Mouse (Mus musculus) limb, embryonic 14.5 days (tissue): ENCODE data around the gene Srms. TPM values are rescaled to one million over a fixed set of nuclear protein-coding genes. Genes with fewer than 3 reads are reported as not detected.

Source experiments
- ATAC-seq: fragments of 200-750 bp; cut with Nextera tagmentation; 2 replicates; pipeline ENCODE4 v1.8.0; 2017; ENCODE audit warnings: low read depth, moderate number of reproducible peaks, moderate TSS enrichment; ENCODE audit not compliant: low FRiP score
- DNase-seq: peaks from one replicate; pipeline ENCODE4 v3.0.0-alpha.2; 2015; ENCODE audit warnings: low spot score
- H3K27ac ChIP-seq: fragments of 300-500 bp; sonication (generic); replicated peaks from 2 replicates; pipeline ENCODE4 v1.5.1; 2014; ENCODE audit warnings: low read depth, mild to moderate bottlenecking, low read length, moderate library complexity, mixed read lengths
- H3K27me3 ChIP-seq: fragments of 300-500 bp; sonication (generic); 2 replicates; pipeline ENCODE4 v1.6.1; 2014; ENCODE audit warnings: low read length, mixed read lengths; ENCODE audit not compliant: control insufficient read depth, insufficient read depth
- H3K36me3 ChIP-seq: fragments of 300-500 bp; sonication (generic); 2 replicates; pipeline ENCODE4 v1.6.1; 2014; ENCODE audit warnings: mild to moderate bottlenecking, low read length, moderate library complexity, mixed read lengths; ENCODE audit not compliant: control insufficient read depth, insufficient read depth
- H3K4me1 ChIP-seq: fragments of 300-500 bp; sonication (generic); 2 replicates; pipeline ENCODE4 v1.6.1; 2014; ENCODE audit warnings: antibody characterized with exemption, low read length, mixed read lengths; ENCODE audit not compliant: control insufficient read depth, insufficient read depth
- H3K4me2 ChIP-seq: fragments of 300-500 bp; sonication (generic); replicated peaks from 2 replicates; pipeline ENCODE4 v1.6.1; 2014; ENCODE audit warnings: low read depth, mild to moderate bottlenecking, low read length, moderate library complexity; ENCODE audit not compliant: severe bottlenecking
- H3K4me3 ChIP-seq: fragments of 300-500 bp; sonication (generic); replicated peaks from 2 replicates; pipeline ENCODE4 v1.5.1; 2014; ENCODE audit warnings: low read length
- H3K9ac ChIP-seq: fragments of 300-500 bp; sonication (generic); 2 replicates; pipeline ENCODE4 v1.6.1; 2014; ENCODE audit warnings: mild to moderate bottlenecking, low read depth, low read length, moderate library complexity; ENCODE audit not compliant: severe bottlenecking
- H3K9me3 ChIP-seq: fragments of 300-500 bp; sonication (generic); 2 replicates; pipeline ENCODE4 v1.6.1; 2016; ENCODE audit warnings: low read length; ENCODE audit not compliant: control insufficient read depth
- POLR2A ChIP-seq: fragments of 200-500 bp; IDR thresholded peaks from 2 replicates; pipeline ENCODE4 v1.8.0; 2012; ENCODE audit warnings: inconsistent platforms, mild to moderate bottlenecking, moderate library complexity, borderline replicate concordance; ENCODE audit not compliant: insufficient read depth, insufficient read length; ENCODE audit errors: extremely low read depth
- WGBS: fragments of 180-500 bp; shearing (Covaris S2); extraction: QIAGEN DNeasy Blood & Tissue Kit; methylation state at CpG from one replicate; pipeline ENCODE4 v1.1.7; 2014; 5-methylcytosine and 5-hydroxymethylcytosine counted together
- polyA plus RNA-seq, 2 experiments: library from polyadenylated mRNA; depleted of rRNA in 1 of 2; stranded (reverse) in 1 of 2; unstranded in 1 of 2; fragments of >200 nt; fragmentation: Nextera tagmentation in 1 of 2; extraction: Ambion mirVana in 1 of 2; gene quantifications; 2 replicates each; pipeline versions ENCODE4 v1.2.1 to v1.2.3; 2012 to 2014

Srms gene
- polyA plus RNA-seq, 2 experiments = 0.13 TPM; not detected in 1

DNA sequence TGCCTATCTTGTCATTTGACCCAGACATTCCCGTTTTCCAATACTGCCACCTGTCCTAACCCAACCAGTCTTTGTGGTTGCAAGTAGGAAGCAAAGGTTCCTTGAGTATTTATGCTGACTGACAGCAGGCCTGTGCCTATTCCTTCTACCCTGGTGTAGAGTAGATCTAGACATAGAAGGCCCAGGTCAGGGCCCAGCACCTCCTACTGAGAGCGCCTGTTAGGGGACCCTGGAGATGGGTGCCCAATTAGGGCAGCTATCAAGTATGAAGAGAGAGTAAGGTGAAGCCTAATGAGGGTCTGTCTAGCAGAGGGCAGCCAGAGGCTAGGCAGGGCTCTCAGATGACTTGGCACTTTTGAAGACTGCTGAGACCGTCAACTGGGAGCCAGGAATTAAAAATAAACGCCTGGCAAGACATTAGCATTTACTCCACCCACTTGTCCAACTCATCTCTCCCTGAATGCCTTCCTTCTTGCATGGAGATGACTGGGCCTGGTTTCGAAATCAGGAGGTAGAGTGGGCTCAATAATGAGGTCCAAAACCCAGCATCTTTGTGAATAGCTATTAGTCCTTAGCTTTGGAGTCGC lies 55.2 kb downstream of the Srms start:
- Histone ChIP-seq H3K4me3 (no peak overlapping the region), H3K9me3 (no peaks in the 10 kb centered on the region), H3K27me3 (peaks cover 38% of the 10 kb centered on the region)

DNA sequence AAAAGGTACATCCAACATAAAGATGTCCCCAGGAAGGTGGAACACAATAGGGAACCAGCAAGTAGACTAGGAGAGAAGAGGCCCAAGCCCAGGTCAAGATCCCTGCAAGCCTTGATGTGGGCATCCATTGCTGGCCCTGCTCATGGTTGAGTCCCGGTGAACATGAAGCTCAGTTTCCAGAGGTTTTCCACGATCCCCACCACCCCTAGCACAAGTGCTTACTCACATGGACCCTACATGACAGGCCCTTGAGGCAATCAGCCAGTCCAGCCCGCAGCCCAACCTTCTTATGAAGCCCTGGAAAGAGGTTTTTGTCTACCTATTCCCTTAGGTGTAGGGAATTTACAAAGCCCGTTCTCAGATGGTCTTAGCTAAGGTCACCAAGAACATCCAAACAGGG lies 55.8 kb downstream of the Srms start:
- H3K9me3 ChIP-seq = no peaks in the 10 kb centered on the region
- DNase-seq = no peak
- no peaks in the 10 kb centered on the region for H3K4me1 ChIP-seq
- H3K9ac ChIP-seq = no peak overlapping the region
- no peak overlapping the region for H3K27ac ChIP-seq
- ATAC-seq = no peak
- H3K36me3 ChIP-seq = no peaks in the 10 kb centered on the region
- TF ChIP-seq POLR2A = no peak
- 83% methylated on average over 4 of the region's 4 CpGs for WGBS
- no peak overlapping the region for H3K4me2 ChIP-seq
- peaks cover 38% of the 10 kb centered on the region for H3K27me3 ChIP-seq
- no peak overlapping the region for H3K4me3 ChIP-seq

More for the DNA sequence above, 55.2 kb downstream of the Srms start:
- no peak overlapping the region for H3K27ac ChIP-seq
- H3K4me1 ChIP-seq = no peaks in the 10 kb centered on the region
- no peak for TF ChIP-seq POLR2A
- DNase-seq = no peak
- no peak for ATAC-seq
- H3K4me2 ChIP-seq = no peak overlapping the region
- H3K36me3 ChIP-seq = no peaks in the 10 kb centered on the region
- no peak overlapping the region for H3K9ac ChIP-seq
- WGBS = 75% methylated on average over 6 of the region's 6 CpGs

DNA sequence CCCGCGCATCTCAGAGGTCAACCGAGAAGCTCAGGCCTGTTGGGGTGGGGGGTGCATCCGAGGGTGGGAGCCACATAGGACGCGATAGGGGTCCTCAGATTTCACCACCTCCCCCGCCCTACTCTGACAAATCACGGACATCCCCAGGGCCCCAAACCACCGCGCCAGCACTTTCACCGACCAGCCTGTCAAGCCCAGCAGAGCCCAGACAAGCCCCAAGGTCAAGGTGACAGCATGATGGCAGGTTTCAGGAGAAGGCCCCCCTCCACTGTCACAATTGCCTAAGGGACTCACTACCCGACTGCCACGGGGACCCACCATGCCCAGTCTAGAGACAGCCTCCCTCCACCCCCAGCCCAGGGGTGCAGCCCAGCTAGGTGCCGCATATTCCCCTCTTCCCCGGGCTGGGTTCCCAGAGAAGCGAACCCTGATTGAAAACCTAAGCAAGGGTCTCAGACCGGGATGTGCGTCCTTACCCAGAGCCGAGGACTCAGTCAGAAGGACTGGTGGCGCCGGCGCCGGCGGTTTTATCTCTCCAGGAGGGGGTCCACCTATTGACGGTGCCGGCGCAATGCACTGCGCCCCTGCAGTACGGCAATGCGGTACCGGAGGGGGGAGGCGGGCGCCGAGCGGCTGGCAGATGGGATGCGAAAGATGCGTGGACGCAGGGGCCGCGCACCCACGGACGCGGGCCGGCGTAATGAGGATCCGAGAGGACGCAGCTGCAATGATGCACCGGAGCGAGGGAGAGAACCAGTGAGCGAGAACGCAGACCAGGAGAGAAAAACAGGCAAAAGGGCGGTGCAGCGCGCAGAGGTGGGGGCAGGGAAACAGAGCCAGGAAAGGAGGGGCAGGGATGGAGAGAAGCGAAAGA lies 56.5 kb downstream of the Srms start, which contains the start of gene Eef1a2:
Gene Eef1a2 (minus strand): TSS at position 767 of the 874 bp plus-strand sequence.
- Histone ChIP-seq H3K4me2 (peak within 1 kb of the TSS; percentile 43), H3K4me1 (no peaks in the 10 kb centered on the region), H3K9me3 (no peaks in the 10 kb centered on the region), H3K4me3 (peak within 1 kb of the TSS; percentile 25), H3K27ac (no peak within 1 kb of the TSS), H3K9ac (no peak within 1 kb of the TSS), H3K36me3 (no peaks in the 10 kb centered on the region), H3K27me3 (peaks cover 38% of the 10 kb centered on the region)
- TF ChIP-seq POLR2A = no peak
- ATAC-seq (no peak; the same call in 1 of the 2 replicates), DNase-seq (no peak)
- WGBS = 4% methylated on average over 55 of the region's 55 CpGs

DNA sequence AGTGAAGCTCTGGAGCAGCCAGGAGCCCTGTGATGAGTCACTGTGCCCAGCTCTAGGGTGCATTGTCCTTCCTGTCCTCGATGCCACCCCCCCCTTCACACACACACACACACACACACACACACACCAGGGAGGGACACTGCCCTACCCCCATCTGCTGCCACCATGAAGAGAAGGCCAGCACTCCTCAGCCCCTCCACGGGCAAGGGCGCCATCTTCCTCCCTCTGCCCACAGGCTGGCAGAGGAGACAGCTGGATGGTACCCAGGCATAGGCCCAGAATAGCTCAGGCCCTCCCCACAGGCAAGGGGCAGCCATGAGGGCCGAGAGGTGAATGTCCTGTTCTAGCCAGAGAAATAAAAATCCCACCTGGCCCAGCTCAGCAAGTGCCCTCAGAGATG lies 57.2 kb downstream of the Srms start:
- no peak overlapping the region for H3K4me2 ChIP-seq

More for the DNA sequence above, 57.2 kb downstream of the Srms start:
- no peaks in the 10 kb centered on the region for H3K9me3 ChIP-seq
- ATAC-seq = no peak
- H3K27ac ChIP-seq = no peak overlapping the region
- no peak overlapping the region for H3K4me3 ChIP-seq
- no peak overlapping the region for H3K9ac ChIP-seq
- H3K4me1 ChIP-seq = no peaks in the 10 kb centered on the region
- peaks cover 38% of the 10 kb centered on the region for H3K27me3 ChIP-seq
- no peak for TF ChIP-seq POLR2A
- WGBS = 58% methylated on average over 4 of the region's 4 CpGs
- no peaks in the 10 kb centered on the region for H3K36me3 ChIP-seq
- no peak for DNase-seq

Other genes with a start within 250 kb of the Srms start
- gene Arfgap1, start 246.0 kb downstream of the Srms start, polyA plus RNA-seq (2012; rRNA removed) = 161 and 169 TPM in 2 replicates
- gene Arfgap1, start 246.0 kb downstream of the Srms start, polyA plus RNA-seq (2014; fragmentation: Nextera tagmentation; extraction: Ambion mirVana) = 102 and 105 TPM in 2 replicates
- 5.7 and 6.1 TPM in 2 replicates for gene Col20a1, start 226.7 kb downstream of the Srms start, polyA plus RNA-seq (2012; rRNA removed)
- gene Col20a1, start 226.7 kb downstream of the Srms start, polyA plus RNA-seq (2014; fragmentation: Nextera tagmentation; extraction: Ambion mirVana) = 2.7 and 2.8 TPM in 2 replicates
- gene Chrna4, start 169.6 kb downstream of the Srms start, polyA plus RNA-seq (2012; rRNA removed) = 1.9 and 3.1 TPM in 2 replicates
- gene Chrna4, start 169.6 kb downstream of the Srms start, polyA plus RNA-seq (2014; fragmentation: Nextera tagmentation; extraction: Ambion mirVana) = 2.5 and 2.7 TPM in 2 replicates
- 0.28 and 0.38 TPM in 2 replicates for gene Kcnq2, start 77.9 kb downstream of the Srms start, polyA plus RNA-seq (2012; rRNA removed)
- 0.14 TPM in 1 of 2 replicates, not detected in the other for gene Kcnq2, start 77.9 kb downstream of the Srms start, polyA plus RNA-seq (2014; fragmentation: Nextera tagmentation; extraction: Ambion mirVana)
- gene Eef1a2, start 56.2 kb downstream of the Srms start, polyA plus RNA-seq (2012; rRNA removed) = 0.10 and 0.29 TPM in 2 replicates
- not detected in 2 replicates for gene Eef1a2, start 56.2 kb downstream of the Srms start, polyA plus RNA-seq (2014; fragmentation: Nextera tagmentation; extraction: Ambion mirVana)
- gene Ppdpf, start 25.9 kb downstream of the Srms start, polyA plus RNA-seq (2012; rRNA removed) = 148 and 220 TPM in 2 replicates
- 294 and 354 TPM in 2 replicates for gene Ppdpf, start 25.9 kb downstream of the Srms start, polyA plus RNA-seq (2014; fragmentation: Nextera tagmentation; extraction: Ambion mirVana)
- 0.08 and 0.10 TPM in 2 replicates for gene Ptk6, start 10.4 kb downstream of the Srms start, polyA plus RNA-seq (2012; rRNA removed)
- gene Ptk6, start 10.4 kb downstream of the Srms start, polyA plus RNA-seq (2014; fragmentation: Nextera tagmentation; extraction: Ambion mirVana) = 0.12 and 0.19 TPM in 2 replicates
- gene Fndc11, start 6.8 kb upstream of the Srms start, polyA plus RNA-seq (2012; rRNA removed) = 0.12 and 0.28 TPM in 2 replicates
- not detected in 2 replicates for gene Fndc11, start 6.8 kb upstream of the Srms start, polyA plus RNA-seq (2014; fragmentation: Nextera tagmentation; extraction: Ambion mirVana)
- gene Helz2, start 28.8 kb upstream of the Srms start, polyA plus RNA-seq (2012; rRNA removed) = 6.4 and 8.3 TPM in 2 replicates
- gene Helz2, start 28.8 kb upstream of the Srms start, polyA plus RNA-seq (2014; fragmentation: Nextera tagmentation; extraction: Ambion mirVana) = 1.3 and 1.5 TPM in 2 replicates
- gene Gmeb2, start 74.8 kb upstream of the Srms start, polyA plus RNA-seq (2012; rRNA removed) = 28.6 and 38.4 TPM in 2 replicates
- gene Gmeb2, start 74.8 kb upstream of the Srms start, polyA plus RNA-seq (2014; fragmentation: Nextera tagmentation; extraction: Ambion mirVana) = 17.0 and 19.1 TPM in 2 replicates
- gene Stmn3, start 101.3 kb upstream of the Srms start, polyA plus RNA-seq (2012; rRNA removed) = 0.68 and 2.8 TPM in 2 replicates
- gene Stmn3, start 101.3 kb upstream of the Srms start, polyA plus RNA-seq (2014; fragmentation: Nextera tagmentation; extraction: Ambion mirVana) = 0.28 and 0.29 TPM in 2 replicates
- gene Rtel1, start 106.6 kb upstream of the Srms start, polyA plus RNA-seq (2012; rRNA removed) = 110 and 130 TPM in 2 replicates
- 49.0 and 53.3 TPM in 2 replicates for gene Rtel1, start 106.6 kb upstream of the Srms start, polyA plus RNA-seq (2014; fragmentation: Nextera tagmentation; extraction: Ambion mirVana)
- gene Zgpat, start 151.7 kb upstream of the Srms start, polyA plus RNA-seq (2012; rRNA removed) = 57.4 and 67.9 TPM in 2 replicates
- 37.3 and 47.6 TPM in 2 replicates for gene Zgpat, start 151.7 kb upstream of the Srms start, polyA plus RNA-seq (2014; fragmentation: Nextera tagmentation; extraction: Ambion mirVana)
- gene Arfrp1, start 152.2 kb upstream of the Srms start, polyA plus RNA-seq (2012; rRNA removed) = 81.0 and 89.9 TPM in 2 replicates
- gene Arfrp1, start 152.2 kb upstream of the Srms start, polyA plus RNA-seq (2014; fragmentation: Nextera tagmentation; extraction: Ambion mirVana) = 50.0 and 54.7 TPM in 2 replicates
- 63.3 and 84.7 TPM in 2 replicates for gene Lime1, start 166.9 kb upstream of the Srms start, polyA plus RNA-seq (2012; rRNA removed)
- gene Lime1, start 166.9 kb upstream of the Srms start, polyA plus RNA-seq (2014; fragmentation: Nextera tagmentation; extraction: Ambion mirVana) = 21.3 and 26.8 TPM in 2 replicates
- 3.8 and 4.4 TPM in 2 replicates for gene Zbtb46, start 246.2 kb upstream of the Srms start, polyA plus RNA-seq (2012; rRNA removed)
- gene Zbtb46, start 246.2 kb upstream of the Srms start, polyA plus RNA-seq (2014; fragmentation: Nextera tagmentation; extraction: Ambion mirVana) = 4.3 and 4.4 TPM in 2 replicates